Mouse (Mus musculus): ENCODE data around the gene Apool.
"Not testable (repeated sequence)": the region's sequence is repeated elsewhere in the genome, so short reads cannot be mapped to it uniquely, and the experiment has no call there.

The Apool gene

DNA sequence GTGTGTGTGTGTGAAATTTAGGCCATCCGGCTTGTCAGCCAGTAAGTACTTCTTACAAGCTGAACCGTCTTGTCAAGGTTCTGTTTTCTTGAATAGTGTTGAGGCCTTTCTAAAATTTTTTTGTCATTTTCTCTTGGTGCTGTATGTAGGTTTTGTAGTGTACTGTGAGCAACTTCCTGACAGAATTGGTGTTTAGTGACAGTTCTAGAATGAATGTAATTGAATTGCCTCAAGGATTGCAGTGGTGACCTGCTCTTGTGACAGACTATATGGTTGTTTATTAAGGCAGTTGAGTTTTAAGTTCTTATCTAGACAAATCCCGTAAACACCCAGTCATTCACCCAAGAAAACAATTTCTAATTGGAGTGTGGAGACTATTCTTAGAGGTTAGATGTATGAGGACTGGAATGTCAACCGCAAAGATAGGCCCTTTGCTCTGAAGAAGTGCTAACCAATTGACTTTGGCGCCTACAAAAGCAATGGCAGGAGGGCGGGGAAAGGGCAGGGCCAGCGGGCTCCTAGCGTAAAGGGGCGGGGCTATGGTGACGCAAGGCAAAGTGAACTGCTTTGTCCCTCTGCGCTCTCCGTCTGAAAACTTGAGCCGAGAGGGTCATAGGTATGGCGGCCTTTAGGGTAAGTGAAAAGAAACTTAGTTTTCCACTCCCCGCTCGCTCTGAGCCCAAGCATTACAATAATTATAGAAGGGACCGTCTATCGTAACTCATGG lies at the start of gene Apool:
TSS of gene Apool (plus strand) at position 531 of the 727 bp plus-strand sequence.
- in situ Hi-C loops (cut with MboI, MseI) = loop anchor here in 1 of 2 experiments (10.0 kb wide), 2 partner anchors 484 to 1144 kb away; no protein-coding TSS in a partner anchor

DNA sequence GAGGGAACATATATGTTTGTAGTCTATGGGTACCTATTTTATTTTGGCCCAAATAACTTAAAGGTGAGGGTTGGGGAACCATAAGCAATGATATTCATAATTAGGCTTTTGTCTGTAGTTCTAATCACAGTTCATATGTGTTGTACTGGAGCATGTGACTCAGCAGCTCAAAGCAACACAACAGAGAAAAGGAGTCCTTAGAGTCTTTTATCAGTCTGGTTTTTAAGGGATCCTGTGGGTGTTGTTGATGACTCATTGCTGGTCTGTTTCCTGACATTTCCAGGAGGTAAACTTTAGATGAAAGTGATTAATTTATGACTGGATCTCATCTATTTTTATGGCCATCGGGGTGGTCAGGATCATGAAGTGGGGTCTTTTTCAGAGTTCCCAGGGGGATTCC lies 37.6 kb upstream of the Apool start:
- in situ Hi-C loops (cut with MboI, MseI) = no loop called here

DNA sequence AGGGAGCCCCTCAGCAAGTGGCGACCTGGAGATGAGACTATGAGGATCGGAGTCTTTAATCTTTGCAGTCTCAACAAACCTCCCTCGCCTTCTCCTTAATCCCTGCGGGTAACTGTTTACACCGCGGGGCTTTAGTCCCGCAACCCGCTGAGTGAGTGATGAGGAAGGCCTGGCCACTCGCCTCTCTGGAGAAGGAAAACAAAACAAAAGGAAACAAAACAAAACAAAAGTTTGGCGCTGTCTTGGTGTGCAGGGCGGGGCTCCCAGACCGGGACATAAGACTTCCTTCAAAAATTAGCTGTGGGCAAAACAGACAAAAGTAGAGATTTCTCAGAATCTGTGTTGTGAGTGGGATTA lies 375 bp downstream of the Apool start:
- in situ Hi-C loops (cut with MboI, MseI) = loop anchor here in 1 of 2 experiments (10.0 kb wide), 2 partner anchors 483 to 1143 kb away; no protein-coding TSS in a partner anchor

DNA sequence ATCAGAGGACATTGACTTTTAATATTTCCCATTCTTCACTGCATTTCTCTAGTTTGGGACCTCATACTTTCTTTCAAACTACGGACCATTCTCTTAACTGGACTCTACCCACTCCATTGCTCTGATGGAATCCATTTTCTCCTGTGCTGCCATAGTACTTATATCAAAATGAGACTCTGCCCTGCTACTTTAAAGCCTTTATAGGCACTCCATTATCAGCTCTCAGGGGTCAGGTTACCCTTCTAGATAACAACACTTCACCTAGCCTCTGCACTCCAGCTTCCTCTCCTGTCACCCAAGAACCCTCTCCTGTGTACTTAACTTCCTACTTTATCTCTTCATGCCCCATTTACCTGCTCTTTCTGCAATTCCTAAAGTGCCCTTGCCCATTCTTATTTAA lies 960 bp downstream of the Apool start:
- in situ Hi-C loops (cut with MboI, MseI) = loop anchor here in 1 of 2 experiments (10.0 kb wide), 2 partner anchors 483 to 1143 kb away; no protein-coding TSS in a partner anchor

DNA sequence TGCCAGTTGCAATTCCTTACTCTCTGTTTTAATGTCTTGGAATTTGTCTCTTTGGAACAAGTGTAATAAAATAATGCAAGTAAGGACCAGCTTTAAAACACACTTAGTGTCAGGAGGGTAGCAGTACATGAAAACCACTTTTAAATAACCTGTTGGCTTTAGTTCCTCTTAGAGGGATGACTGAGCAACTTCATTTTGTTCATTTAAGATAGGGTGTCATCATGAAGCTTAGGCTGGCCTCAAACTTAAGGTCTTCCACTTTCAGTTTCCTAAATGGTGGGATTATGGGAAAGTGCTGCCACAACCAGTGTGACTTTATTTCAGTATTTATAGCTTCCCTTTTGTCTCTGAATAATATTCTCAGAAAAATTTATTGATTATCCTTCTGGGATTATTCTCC lies 9.1 kb downstream of the Apool start:
- in situ Hi-C loops (cut with MboI, MseI) = no loop called here

DNA sequence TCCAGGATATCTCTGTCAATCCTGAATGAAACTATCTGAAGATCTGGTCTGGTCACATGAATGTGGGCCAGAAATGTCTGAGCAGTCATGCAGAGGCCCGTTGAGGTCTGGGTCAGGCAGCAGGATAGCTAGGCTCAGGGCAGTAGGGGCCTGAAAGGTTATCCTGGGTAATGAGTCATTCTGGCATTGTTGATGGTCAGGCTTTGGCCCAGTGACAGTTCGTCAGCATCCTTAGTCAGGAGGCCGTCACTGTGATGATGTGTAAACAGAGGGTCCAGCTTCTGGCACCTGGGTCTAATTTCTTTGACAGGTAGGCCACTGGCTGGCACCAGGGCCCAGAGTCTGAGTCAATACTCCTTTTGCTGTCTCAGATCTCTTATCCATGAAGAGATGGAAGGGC lies 28.4 kb downstream of the Apool start:
- in situ Hi-C loops (cut with MboI, MseI) = loop anchor here in 1 of 2 experiments (25.0 kb wide), 1 partner anchor 1127 kb away; no protein-coding TSS in a partner anchor

DNA sequence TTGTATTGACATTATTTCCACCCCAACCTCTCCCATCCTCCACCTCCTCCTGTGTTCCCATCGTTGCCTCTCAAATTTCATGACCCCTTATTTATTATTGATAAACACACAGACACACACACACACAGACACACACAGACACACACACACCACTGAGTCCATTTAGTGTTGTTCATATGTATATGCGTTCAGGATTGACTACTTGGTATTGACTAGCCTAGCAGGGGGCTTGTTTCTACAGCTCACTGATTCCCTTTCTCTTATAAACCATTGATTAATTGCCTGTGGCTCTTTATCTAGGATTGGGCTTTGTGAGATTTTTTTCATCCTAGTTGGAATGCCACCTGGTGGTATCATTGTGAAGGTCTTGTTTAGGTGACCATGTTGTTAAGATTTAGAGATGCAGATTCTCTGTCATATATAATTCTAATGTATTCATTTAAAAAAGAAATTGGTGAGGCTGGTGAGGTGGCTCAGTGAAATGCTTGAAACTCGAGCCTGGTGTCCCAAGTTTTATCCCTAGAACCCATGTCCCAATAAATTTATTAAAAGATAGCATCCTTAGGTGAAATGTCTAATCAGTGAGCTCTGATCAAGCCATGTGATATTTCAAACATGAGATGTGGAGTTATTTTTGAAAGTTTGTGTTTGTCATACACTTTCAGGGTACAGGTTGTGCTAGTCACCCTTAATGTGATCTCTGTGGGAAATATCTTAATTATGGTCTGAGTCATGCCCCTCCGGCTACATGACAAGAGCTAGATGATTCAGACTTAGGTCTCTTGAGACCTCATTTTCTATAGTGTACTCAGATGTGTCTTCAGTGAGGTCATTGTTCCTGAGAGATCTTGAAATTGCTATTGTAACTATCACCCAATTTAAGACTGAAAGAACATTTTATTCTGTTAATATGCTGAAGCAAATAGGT lies 36.6 kb downstream of the Apool start:
- in situ Hi-C loops (cut with MboI, MseI) = loop anchor here (10.0 to 25.0 kb wide), 3 partner anchors 443 to 1143 kb away; no protein-coding TSS in a partner anchor

DNA sequence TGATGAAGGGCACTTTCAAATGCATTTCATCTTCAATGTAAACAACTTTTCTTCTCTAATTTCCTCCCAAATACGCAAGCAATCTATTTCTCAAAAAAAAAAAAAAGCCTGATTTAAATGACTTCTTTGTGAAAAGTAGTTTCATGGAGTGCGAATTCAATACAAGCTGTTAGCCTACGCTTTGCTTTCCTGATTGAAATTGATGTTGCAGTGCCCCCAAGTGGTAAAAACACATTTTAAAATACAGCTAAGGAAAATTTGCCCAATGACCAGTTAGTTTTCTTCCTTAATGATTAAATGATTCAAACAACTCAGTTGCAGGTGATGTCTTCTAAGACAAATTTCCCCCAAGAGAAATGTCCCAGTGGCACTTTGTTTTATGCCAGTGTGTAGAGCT lies 37.3 kb downstream of the Apool start:
- in situ Hi-C loops (cut with MboI, MseI) = loop anchor here (10.0 to 25.0 kb wide), 3 partner anchors 444 to 1144 kb away; no protein-coding TSS in a partner anchor

DNA sequence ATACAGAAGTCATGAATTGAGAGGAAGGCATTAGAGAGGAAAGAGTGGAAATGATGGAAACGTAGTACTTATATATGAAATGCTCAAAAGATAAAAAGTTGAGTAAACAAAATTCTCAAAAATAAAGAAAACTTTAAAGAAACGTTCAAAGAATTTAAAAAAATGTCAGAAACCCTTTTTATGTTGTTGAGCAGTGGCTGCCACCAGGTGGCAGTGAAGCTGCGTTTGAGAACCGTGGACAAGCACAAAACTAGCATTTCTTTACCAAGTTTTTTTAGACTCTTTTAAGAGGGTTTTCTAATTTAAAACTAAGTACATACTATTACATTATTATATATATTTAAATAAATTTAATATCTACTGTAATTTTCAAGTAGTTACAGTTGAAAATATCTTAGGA lies 57.3 kb downstream of the Apool start:
- in situ Hi-C loops (cut with MboI, MseI) = no loop called here

DNA sequence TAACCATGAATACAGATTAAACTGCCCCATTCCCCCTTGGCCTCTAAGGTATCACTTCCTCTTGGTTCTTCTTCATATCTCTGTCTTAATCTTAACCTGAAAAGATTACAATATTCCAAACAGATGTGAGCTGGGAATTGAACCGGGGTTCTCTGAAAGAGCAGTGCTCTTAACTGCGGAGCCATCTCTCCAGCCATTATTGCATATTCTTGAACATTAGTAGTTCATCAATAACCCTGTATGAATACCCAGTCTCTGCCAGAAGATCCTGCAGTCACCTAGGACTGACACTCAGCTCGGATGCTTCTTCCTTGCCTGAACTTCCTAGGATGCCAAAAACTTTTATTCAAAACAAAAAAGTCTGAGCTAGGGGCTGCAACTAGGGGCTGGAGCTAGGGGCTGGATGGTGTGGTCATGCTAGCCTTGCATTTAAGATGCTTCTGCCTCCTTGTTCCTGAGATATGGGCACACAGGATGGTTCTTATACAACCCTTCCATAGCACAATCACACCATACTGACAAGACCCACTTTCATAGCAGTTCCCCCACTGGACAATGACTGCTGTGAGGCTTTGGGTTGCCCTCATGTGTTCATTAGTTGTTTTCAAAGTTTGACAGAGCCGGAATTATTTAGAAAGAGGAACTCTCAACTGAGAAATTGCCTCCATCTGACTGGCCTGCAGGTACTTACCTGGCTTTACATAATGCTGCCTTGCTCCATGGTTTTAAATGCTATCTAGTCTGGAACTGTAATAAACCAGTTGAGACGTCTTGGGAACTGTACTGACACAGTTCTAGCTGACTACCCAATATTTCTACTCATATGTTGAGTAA lies 59.7 kb downstream of the Apool start:
- in situ Hi-C loops (cut with MboI, MseI) = not testable (repeated sequence)

DNA sequence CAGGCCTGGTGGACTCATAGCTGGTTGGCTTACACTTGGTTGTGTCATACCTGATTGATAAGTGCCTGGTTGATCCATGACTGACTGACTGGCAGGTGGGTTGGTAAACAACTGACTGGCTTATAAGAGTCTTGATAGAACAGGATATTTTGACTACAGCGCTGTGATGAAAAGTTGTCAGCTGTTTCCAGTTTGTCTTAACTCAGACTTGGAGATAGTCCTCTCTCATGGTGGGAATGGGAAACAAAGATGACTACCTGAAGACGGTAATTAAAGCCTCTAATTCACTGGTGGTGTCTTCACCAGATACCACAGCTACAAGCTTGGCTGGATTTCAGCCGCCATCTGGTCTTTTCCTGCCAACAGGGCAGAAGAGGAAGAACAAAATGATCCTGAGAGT lies 95.5 kb downstream of the Apool start, which contains the start of gene Satl1:
TSS of gene Satl1 (minus strand) at position 101 of the 400 bp plus-strand sequence.
- in situ Hi-C loops (cut with MboI, MseI) = no loop called here

DNA sequence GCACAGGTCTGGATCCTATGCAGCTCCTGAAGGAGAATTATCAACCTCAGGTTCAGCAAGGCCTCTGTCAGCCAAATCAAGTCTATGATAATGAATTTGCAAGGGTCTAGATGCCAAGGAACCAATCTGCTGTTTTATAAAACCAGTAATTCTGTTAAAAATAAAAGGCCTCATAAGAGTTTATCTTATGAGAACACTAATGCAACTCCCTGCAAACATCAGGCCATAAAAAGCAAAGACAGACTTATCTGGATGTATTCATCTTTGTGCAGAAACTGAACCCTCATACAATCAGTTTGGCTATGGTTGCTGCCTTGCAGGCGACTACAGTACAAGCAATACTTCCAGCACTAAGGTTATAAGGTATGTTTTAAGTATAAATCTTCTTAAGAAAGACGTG lies 101.2 kb downstream of the Apool start:
- in situ Hi-C loops (cut with MboI, MseI) = no loop called here

Data from T-helper 17 cell (primary cell).